Mouse (Mus musculus) heart, postnatal 10 days (tissue): ENCODE measurements around the gene Parp14. TPM values are rescaled to one million over a fixed set of nuclear protein-coding genes. Genes with fewer than 3 reads are reported as not detected.
"Not testable (repeated sequence)": the region's sequence is repeated elsewhere in the genome, so short reads cannot be mapped to it uniquely, and the experiment has no call there.

ENCODE experiments used
- DNase-seq, 2 experiments: peaks; one replicate each; pipeline ENCODE4 v3.0.0; 2021
- intact Hi-C: fragments of 180-260 bp; cut with DNase I; formaldehyde crosslinking; loops from one replicate; pipeline ENCODE4 v1.15.1; 2025
- total RNA-seq, 2 experiments: library from RNA; stranded (reverse); gene quantifications; 2 replicates each; pipeline ENCODE4 v1.2.3; 2021

Gene Parp14
- 1 to 10 TPM; 6.7 to 9.7 TPM for total RNA-seq

GRCm38 (mm10) chr16:35871048-35871851, at the start of gene Parp14:
Gene Parp14 (minus strand): TSS chr16:35871544.
- intact Hi-C loops, result no loop called here
- DNase-seq, result peak; percentile 53 to 67

- intact Hi-C loops, result no loop called here
Measured at GRCm38 (mm10) chr16:35918721-35919543, 47.6 kb upstream of the Parp14 start.

GRCm38 (mm10) chr16:35914301-35914700, 43.0 kb upstream of the Parp14 start:
- DNase-seq, result no peak
- intact Hi-C loops, result no loop called here

More at GRCm38 (mm10) chr16:35918721-35919543, 47.6 kb upstream of the Parp14 start:
- DNase-seq, result no peak

- intact Hi-C loops, result no loop called here
- peak in 1 of 2 experiments; percentile 24 for DNase-seq
Measured at GRCm38 (mm10) chr16:35913526-35913925, 42.2 kb upstream of the Parp14 start.

GRCm38 (mm10) chr16:35911449-35911848, 40.1 kb upstream of the Parp14 start:
- DNase-seq, result no peak

GRCm38 (mm10) chr16:35907432-35908201, 36.3 kb upstream of the Parp14 start:
- intact Hi-C loops, result no loop called here
- peak; percentile 54 to 59 for DNase-seq

More at GRCm38 (mm10) chr16:35911449-35911848, 40.1 kb upstream of the Parp14 start:
- intact Hi-C loops, result no loop called here

- peak; percentile 8 to 12 for DNase-seq
- intact Hi-C loops, result no loop called here
Measured at GRCm38 (mm10) chr16:35906887-35907286, 35.5 kb upstream of the Parp14 start.

- intact Hi-C loops, result no loop called here
- DNase-seq, result no peak
Measured at GRCm38 (mm10) chr16:35905819-35906485, 34.6 kb upstream of the Parp14 start.

GRCm38 (mm10) chr16:35905355-35905754, 34.0 kb upstream of the Parp14 start:
- intact Hi-C loops, result no loop called here
- no peak for DNase-seq

GRCm38 (mm10) chr16:35904121-35904736, 32.9 kb upstream of the Parp14 start:
- no peak for DNase-seq
- intact Hi-C loops, result no loop called here

- intact Hi-C loops, result no loop called here
- no peak for DNase-seq
Measured at GRCm38 (mm10) chr16:35903014-35903640, 31.8 kb upstream of the Parp14 start.

- DNase-seq, result no peak
- intact Hi-C loops, result no loop called here
Measured at GRCm38 (mm10) chr16:35900541-35900940, 29.2 kb upstream of the Parp14 start.

GRCm38 (mm10) chr16:35894997-35895396, 23.7 kb upstream of the Parp14 start:
- intact Hi-C loops, result no loop called here
- no peak for DNase-seq

- intact Hi-C loops, DNase-seq: not testable (repeated sequence)
Measured at GRCm38 (mm10) chr16:35891603-35892002, 20.3 kb upstream of the Parp14 start.

GRCm38 (mm10) chr16:35890645-35891044, 19.3 kb upstream of the Parp14 start:
- no peak for DNase-seq
- intact Hi-C loops, result no loop called here

- intact Hi-C loops, result no loop called here
- DNase-seq, result no peak
Measured at GRCm38 (mm10) chr16:35888910-35889309, 17.6 kb upstream of the Parp14 start.

GRCm38 (mm10) chr16:35888174-35888573, 16.8 kb upstream of the Parp14 start:
- no peak for DNase-seq
- intact Hi-C loops, result no loop called here

GRCm38 (mm10) chr16:35874416-35874815, 3.1 kb upstream of the Parp14 start:
- intact Hi-C loops, result loop anchor here (1.0 kb wide), 1 partner anchor 65 kb away; the partner anchor contains the start of gene Dtx3l

GRCm38 (mm10) chr16:35872410-35873006, 1.2 kb upstream of the Parp14 start:
- intact Hi-C loops, result no loop called here
- no peak for DNase-seq

More at GRCm38 (mm10) chr16:35874416-35874815, 3.1 kb upstream of the Parp14 start:
- DNase-seq, result peak; percentile 74 to 85
